Mouse (Mus musculus): Measurements from ENCODE around the gene Sdk1. TPM values are rescaled to one million over a fixed set of nuclear protein-coding genes. Genes with fewer than 3 reads are reported as not detected.

Gene Sdk1
- total RNA-seq, 2 experiments from 2014 or later = 0.89 to 1.2 TPM

DNA sequence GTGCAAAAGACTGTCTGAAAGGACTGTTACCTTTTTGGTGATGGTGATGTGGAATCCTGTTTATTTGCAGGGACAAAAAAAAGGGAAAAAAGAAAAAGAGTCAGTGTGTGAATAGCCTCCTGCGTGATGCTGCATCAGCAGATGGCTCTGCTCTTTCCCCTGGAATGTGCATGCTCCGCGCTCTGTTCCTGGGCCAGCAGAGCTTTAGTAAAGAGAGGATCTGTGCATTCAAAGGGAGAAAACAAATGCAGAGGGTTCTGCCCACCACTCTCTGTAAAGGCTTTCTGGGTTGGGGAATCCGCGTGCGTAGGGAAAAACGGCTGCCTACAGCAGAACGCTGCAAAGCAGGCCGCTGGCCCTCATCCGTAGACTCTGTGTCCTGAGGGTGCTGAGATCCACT lies 644.7 kb downstream of the Sdk1 start:
- no peak for DNase-seq (ENCODE audit: low spot score)

GRCm38 (mm10) chr5:141889766-141890165 lies 648.5 kb downstream of the Sdk1 start:
- no peak for DNase-seq (ENCODE audit: low spot score)

GRCm38 (mm10) chr5:141896402-141896801 lies 655.1 kb downstream of the Sdk1 start:
- DNase-seq (ENCODE audit: low spot score) = no peak

GRCm38 (mm10) chr5:141897481-141897880 lies 656.2 kb downstream of the Sdk1 start:
- DNase-seq (ENCODE audit: low spot score) = no peak

DNA sequence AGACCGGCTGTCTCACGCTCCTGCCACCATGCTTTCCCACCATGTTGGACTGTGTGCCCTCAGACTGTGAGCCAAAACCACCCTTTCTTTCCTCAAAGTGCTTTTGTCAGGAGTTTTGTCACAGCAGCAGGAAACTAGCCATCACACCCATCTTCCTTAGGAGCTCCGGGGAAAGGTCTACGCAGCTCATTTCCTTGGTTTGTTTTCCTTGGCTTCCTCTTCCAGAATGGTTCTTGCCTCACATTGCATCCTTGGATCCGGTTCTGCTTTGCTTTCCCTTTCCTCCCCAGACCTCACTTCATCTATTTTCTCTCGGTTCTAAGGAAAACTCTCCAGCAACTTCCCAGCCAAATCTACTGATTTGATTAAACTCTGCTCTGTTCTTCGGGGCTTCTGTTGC lies 658.5 kb downstream of the Sdk1 start:
- DNase-seq (ENCODE audit: low spot score) = no peak

GRCm38 (mm10) chr5:141902544-141903250 lies 661.4 kb downstream of the Sdk1 start:
- DNase-seq (ENCODE audit: low spot score) = no peak

GRCm38 (mm10) chr5:141910444-141910843 lies 669.2 kb downstream of the Sdk1 start:
- DNase-seq (ENCODE audit: low spot score) = no peak

GRCm38 (mm10) chr5:141910886-141911285 lies 669.6 kb downstream of the Sdk1 start:
- no peak for DNase-seq (ENCODE audit: low spot score)

DNA sequence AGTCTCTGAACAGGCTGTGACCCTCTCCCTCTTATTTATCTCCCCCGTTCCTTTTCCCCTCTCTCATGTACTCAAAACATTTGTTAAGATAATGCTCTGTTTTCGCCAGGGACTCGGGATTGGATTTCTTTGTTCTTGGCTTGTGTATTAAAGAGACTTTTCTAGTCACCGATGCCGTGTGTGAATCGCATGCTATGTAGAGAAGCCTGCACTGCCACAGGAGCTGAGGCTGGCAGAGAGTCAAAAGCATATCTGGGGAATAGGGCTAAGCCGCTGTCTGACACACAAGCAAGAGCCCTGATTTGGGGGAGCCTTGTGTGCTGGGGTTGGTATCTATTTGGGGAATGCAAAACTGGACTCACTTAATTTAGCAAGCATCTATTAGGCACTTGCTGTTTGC lies 671.6 kb downstream of the Sdk1 start:
- DNase-seq (ENCODE audit: low spot score) = no peak

- DNase-seq (ENCODE audit: low spot score) = no peak
Observed at GRCm38 (mm10) chr5:141916954-141917353, 675.7 kb downstream of the Sdk1 start.

GRCm38 (mm10) chr5:141939000-141939399 lies 697.7 kb downstream of the Sdk1 start:
- DNase-seq (ENCODE audit: low spot score) = no peak

- DNase-seq (ENCODE audit: low spot score) = no peak
Observed at GRCm38 (mm10) chr5:141940636-141941035, 699.3 kb downstream of the Sdk1 start.

DNA sequence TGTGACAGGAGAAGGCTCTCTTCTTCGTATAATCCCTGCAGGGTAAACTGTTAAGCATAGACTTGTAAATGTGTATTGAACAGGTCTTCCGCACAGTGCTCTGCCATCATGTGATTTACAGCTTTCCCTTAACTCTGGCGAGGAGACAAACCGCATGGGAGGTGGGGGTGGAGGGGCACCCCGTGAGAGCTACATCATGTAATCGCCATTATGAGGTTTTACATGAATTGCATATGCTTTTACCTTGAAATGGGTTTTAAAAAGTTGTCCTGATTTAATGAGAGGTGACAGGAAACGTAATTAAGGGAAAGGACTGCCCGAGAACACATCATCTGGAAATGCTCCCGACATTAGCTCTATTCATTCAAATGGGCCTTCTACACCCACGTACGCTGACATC lies 709.5 kb downstream of the Sdk1 start:
- no peak for DNase-seq (ENCODE audit: low spot score)

DNA sequence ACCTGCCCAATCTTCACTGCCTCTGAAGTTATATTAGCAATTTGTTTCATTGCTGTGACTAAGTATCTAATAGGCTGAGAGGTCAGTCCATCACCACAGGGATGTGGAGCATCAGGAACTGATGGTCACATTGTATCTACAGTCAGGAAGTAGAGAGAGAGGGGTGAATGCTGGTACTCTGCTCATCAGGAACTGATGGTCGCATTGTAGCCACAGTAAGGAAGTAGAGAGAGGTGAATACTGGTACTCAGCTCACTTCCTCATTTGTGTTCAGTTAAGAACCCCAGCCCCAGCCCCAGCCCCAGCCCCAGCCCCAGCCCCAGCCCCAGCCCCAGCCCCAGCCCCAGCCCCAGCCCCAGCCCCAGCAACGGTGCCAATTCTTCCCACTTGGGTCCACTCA lies 711.0 kb downstream of the Sdk1 start:
- no peak for DNase-seq (ENCODE audit: low spot score)

DNA sequence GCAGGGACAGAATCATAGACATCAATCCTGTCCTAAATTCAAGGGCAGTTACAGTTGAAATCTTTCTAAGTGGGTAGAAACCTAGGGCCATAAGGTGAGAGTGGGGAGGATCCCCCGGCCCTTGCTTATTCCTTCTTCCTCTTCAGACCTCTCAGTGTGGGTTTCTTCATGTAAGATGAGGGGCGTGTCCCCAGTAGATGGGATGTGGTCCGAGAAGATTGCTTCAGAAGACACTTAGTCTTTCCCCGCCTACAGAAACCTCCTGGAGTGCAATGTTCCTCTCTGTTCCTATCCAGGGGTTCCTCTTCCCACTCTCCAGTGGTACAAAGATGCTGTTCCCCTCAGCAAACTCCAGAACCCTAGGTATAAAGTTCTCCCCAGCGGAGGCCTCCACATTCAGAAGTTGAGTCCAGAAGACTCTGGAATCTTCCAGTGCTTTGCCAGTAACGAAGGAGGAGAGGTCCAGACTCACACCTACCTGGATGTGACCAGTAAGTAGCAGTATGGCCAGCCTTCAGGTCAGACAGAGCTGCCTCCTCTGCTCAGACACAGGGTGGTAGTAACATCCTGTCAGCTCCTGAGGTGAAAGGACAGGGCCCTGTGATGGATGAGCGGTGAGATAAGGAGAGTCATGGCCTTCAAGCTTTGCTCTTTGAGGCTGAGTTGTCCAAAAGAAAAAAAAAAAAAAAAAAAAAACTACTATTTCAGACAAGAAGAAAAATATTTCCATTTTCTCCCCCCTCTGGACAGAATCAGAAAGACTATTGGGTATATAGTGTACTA lies 711.6 kb downstream of the Sdk1 start:
- DNase-seq (ENCODE audit: low spot score) = no peak

GRCm38 (mm10) chr5:141971071-141971470 lies 729.8 kb downstream of the Sdk1 start:
- DNase-seq (ENCODE audit: low spot score) = no peak

DNA sequence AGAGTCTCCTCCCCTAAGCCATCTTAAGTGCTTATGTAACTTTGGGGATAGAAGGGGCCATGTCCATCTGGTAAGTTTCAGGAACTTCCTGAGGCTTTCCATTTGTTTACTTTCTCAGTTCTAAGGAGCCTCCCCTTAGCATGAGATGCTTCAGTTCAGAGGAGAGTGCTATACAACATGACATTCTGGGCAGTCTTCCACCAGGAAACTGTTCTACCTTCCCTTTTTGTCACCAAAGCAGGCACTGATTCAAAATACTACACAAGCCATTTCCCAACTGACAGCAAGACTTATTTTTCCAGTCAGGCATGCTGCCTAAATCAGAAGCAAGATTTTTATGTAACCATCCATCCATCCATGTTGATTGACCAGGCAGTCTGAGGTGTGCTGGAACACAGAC lies 738.2 kb downstream of the Sdk1 start:
- no peak for DNase-seq (ENCODE audit: low spot score)

- DNase-seq (ENCODE audit: low spot score) = no peak
Observed at GRCm38 (mm10) chr5:141980746-141981145, 739.5 kb downstream of the Sdk1 start.

DNA sequence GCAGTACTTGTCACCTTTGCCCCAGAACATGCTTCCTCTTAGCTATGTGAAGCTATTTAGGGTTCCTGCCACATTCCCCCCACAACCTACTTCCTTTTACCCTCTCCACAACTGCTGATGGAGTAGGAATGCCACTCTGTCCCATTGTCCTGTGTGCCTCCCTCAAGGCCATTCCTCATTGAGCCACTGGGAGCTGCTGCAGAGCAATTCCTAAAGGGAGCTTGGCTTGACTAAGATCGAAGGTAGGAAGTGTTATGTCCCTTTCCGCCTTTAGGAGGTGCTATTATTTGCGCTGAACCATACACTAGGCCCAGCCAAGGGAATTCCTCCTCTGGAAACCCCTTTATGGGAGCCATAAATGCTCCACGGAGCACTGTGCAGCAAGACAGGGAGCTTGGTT lies 743.0 kb downstream of the Sdk1 start:
- no peak for DNase-seq (ENCODE audit: low spot score)

DNA sequence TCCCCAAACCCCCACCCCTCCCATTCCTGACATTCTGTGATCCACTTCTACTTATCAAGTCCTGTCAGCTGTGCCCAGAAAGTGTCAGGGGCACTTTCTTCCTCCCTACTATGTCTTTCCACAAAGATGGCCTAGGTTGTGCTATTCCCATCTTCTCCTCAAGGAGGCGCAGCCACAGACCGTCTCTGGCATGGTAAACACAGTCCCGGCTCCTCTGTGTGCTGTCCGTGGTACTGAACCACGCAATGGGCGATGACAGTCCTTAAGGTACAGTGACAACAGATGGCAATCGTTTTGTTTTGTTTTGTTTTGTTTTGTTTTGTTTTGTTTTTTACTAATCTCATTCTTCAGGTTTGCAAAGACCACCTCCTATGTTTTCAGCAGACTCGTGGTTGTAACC lies 743.7 kb downstream of the Sdk1 start:
- DNase-seq (ENCODE audit: low spot score) = peak; percentile 61

DNA sequence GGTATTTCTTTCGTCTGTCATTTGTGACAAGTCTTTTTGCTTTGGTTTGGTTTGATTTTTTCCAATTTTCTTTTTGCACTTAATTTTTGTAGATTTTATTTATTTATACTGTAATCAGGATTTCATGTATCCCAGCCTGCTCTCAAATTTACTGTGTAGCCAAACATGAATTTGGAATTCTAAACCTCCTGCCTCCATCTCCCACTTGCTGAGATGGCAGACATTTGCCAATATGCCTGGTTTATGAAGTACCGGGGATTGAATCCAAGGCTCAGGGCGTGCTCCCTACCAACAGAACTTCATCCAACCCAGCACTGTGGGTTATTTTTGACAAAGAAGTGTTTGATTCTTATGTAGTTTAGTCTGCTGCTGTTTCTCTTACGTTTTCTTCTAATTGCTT lies 744.3 kb downstream of the Sdk1 start:
- DNase-seq (ENCODE audit: low spot score) = no peak

DNA sequence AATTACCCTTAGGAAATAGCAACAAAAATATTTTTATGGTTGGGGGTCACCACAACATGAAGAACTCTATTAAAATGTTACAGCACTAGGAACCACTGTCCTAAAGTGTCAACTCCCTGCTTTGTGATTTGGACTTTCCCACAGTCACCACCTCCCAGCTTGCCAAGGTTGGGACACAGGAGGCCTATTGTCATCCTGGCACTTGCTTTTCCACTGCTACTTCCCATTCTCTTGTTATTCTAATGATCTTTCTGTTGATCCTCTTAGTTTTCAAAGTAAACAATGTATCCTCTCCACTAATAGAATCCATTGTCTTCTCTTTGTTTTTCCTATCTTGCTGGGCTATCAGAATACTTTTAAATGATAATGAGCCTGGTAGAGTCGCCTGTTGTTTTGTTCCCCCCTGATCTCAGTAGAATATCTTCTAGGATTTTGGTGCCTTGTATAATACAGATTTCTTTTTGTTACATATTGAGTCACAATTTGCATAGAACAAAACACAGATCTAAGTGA lies 746.1 kb downstream of the Sdk1 start:
- no peak for DNase-seq (ENCODE audit: low spot score)

GRCm38 (mm10) chr5:141988685-141989084 lies 747.4 kb downstream of the Sdk1 start:
- no peak for DNase-seq (ENCODE audit: low spot score)
